Mouse (Mus musculus) adrenal gland, postnatal 36 days (tissue): Measurements from ENCODE around the gene Lrmda. TPM values are rescaled to one million over a fixed set of nuclear protein-coding genes. Genes with fewer than 3 reads are reported as not detected.

Experiments
- DNase-seq, 2 experiments: peaks; one replicate each; pipeline ENCODE4 v3.0.0; 2021; ENCODE audit warnings: mixed read lengths in 1 of 2
- total RNA-seq, 2 experiments: library from RNA; stranded (reverse); gene quantifications; 2 replicates each; pipeline ENCODE4 v1.2.3; 2021

The Lrmda gene
- total RNA-seq, 2 experiments from 2014 or later: 5.2 to 7.2 TPM

GRCm38 (mm10) chr14:22413220-22413619 lies 393.7 kb downstream of the Lrmda start:
- no peak for DNase-seq

GRCm38 (mm10) chr14:22417706-22418105 lies 398.2 kb downstream of the Lrmda start:
- no peak for DNase-seq

DNA sequence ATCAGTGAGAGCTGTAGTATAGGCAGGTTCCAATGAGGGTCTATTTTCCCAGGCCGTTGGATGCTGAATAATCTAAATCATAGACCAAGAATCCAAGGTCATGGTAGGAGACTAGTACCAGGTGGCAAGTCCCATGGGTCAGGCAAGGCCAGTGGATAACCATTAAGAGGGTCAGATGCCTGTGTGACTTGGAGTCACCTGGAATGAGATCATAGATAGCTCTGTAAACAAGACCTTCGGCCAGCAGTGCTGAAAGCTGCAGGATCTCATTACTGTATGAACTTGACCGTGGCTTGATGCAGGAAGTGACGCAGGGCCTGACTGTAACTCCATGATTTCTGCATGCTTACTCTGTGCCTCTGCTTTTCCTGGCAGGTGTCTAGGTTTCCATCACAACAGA lies 402.2 kb downstream of the Lrmda start:
- no peak for DNase-seq

DNA sequence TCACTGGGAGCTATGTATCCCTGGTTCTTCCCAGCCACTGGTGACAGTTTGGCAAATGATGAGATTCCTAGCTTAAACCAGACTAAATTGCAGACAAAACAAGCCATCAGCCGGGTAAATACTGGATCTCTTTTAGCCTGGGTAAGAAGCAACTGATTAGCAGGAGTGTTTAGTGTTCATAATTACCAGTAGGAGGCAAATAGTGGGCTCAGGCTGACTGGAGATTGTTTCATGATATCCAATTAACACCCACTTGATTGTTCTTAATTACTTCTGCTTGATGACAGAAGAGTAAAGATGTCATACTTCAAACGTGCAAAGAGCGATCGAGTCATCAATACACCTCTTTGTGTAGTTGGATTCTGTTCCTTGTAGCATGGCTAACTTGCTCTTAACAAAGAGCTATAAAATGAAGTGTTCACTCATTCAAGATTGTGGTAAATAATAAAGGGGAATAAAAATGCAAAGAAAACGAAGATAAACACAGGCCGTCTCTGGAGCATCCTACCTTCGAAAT lies 405.6 kb downstream of the Lrmda start:
- DNase-seq: no peak

- DNase-seq: no peak
Measured at GRCm38 (mm10) chr14:22435441-22435840, 415.9 kb downstream of the Lrmda start.

DNA sequence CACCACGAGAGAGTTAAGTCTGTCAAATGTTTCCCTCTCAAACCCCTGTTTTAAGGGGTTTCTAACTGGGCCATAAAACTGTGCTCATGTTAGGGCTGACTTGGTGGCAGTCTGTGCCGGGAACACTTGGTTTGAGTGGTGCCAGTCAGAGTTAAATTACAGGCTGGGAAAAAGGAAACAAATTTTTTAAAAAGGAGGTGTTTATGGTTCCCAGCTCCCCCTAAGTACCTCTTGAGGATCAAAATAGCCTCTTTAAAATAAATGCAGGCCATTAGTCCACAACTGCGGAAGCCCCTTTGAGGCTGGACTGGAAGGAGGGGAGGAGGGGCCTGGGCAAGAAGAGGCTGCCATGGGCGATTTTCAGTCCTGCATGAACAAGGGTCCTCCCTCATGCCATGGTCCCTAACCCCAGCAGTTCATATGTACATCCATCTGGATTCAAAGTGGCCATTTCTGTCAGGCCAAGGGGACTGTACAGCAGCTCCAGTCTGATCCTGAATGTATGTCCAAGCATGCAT lies 416.4 kb downstream of the Lrmda start:
- DNase-seq: no peak

DNA sequence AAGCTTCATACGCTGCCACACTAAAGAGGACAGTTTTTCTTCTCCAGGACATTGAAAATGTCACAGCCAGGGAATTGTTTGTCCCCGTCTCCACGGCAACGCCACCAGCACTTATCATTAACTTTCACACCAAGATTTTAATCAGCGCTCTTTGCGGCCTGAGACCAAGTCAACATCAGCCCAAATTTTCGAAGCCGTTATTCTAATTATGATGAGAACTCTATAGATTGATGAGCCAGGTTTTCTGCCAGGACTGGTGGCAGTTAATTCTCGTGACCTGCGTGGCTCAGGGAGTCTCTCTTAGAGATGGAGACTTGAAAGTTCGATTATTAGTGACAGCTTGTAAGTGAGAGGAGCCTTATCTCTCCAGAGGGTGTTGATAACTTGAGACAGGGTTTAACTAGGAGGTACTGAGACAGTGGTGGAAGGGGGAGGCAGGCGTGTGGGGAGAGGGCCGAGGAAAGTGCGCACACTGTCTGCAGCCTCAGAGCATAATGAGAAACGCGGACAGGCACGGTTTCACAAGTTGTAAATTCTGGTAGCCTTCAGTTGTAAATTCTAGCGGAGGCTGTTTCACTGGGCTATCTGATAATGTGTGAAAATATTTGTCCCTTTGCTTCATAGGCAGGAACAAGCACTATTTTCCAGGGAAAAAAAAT lies 421.0 kb downstream of the Lrmda start:
- no peak for DNase-seq

DNA sequence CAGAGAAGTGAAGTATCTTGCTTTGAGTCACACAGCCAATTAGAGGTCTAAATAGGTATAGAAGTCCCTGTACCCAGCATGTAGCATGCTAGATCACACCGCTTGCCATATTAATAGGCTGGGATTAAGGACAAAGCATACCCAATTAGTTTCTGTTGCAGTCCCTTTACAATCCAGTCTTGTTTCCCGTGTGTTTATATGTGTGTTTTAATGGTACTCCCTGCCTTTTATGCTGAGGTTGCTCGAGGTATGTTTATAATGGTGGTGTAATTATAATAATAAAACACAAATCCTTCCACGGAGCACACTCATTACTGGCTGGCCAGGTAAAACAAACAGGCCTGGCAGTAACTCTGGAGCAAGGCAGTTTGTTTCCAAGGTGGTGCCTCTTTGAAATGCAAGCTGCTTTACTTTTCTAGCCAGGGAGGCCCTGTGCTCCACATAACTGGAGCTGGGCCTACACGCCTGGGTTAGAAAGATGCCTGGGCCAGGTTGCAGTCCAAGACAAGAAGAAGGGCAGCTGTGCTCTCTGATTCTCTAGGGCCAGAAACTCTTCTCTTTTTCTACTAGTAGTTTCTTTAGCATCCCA lies 422.4 kb downstream of the Lrmda start:
- DNase-seq: no peak

DNA sequence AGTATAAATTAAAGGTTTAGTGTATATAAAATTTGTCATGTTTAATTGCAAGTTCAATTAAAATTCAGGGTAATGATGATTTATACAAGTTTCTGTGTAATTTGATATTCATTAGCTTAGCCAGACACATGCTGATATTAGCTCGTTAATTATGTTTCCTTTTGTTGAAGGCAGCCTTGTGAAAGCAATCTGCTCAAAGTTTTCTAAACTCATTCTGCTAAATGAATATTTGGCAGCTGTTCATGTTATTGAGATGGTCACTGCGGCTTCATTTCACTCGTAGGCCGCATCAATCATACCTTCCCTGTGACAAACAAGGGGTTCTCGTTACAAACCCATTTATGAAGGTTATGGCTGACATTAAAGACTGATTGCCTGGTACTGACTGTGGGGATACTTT lies 423.2 kb downstream of the Lrmda start:
- DNase-seq: no peak

DNA sequence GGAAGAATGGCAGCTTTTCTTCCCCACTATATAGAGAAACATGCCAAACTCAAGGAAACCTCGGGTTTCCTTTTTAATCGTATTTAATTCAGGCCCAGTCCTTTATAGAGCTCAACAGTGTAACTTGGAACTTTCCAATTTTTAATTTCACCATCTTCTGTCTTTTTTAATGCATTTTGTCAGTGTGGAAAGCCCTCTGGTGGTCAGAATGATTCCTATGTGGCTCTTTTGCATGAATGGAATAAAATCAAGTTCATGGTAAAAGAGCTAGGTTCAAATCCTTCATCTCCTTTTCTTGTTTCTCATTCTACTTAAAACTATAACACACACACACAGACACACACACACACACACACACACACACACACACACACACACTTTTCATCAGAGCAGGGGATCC lies 425.0 kb downstream of the Lrmda start:
- peak in 1 of 2 experiments; percentile 5 for DNase-seq

GRCm38 (mm10) chr14:22445161-22445821 lies 425.8 kb downstream of the Lrmda start:
- DNase-seq: peak; percentile 56 to 68

GRCm38 (mm10) chr14:22445841-22446570 lies 426.5 kb downstream of the Lrmda start:
- DNase-seq: no peak

GRCm38 (mm10) chr14:22451603-22452002 lies 432.1 kb downstream of the Lrmda start:
- DNase-seq: no peak

DNA sequence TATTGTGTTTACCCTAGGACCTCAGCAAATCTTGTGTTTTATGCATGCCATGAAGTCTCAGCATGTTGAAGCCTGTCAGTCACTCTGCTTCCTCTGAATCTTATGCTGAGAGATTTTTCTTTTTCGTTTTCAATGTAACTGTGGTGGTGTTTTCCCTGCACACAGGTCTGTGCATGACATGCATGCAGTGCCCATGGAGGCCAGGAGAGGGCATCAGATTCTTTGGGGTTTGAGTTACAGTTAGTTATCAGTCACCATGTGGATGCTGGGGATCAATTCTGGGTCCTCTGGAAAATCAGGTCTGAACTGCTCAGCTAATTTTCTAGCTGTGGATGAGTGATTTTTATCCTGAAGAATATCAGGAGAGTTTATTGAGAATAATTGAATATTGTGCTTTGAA lies 444.8 kb downstream of the Lrmda start:
- DNase-seq: no peak

- no peak for DNase-seq
Measured at GRCm38 (mm10) chr14:22471041-22471440, 451.5 kb downstream of the Lrmda start.

GRCm38 (mm10) chr14:22473451-22473850 lies 453.9 kb downstream of the Lrmda start:
- DNase-seq: no peak

GRCm38 (mm10) chr14:22473991-22474390 lies 454.5 kb downstream of the Lrmda start:
- DNase-seq: no peak

- DNase-seq: no peak
Measured at GRCm38 (mm10) chr14:22493326-22493725, 473.8 kb downstream of the Lrmda start.

- no peak for DNase-seq
Measured at GRCm38 (mm10) chr14:22494290-22494689, 474.8 kb downstream of the Lrmda start.

DNA sequence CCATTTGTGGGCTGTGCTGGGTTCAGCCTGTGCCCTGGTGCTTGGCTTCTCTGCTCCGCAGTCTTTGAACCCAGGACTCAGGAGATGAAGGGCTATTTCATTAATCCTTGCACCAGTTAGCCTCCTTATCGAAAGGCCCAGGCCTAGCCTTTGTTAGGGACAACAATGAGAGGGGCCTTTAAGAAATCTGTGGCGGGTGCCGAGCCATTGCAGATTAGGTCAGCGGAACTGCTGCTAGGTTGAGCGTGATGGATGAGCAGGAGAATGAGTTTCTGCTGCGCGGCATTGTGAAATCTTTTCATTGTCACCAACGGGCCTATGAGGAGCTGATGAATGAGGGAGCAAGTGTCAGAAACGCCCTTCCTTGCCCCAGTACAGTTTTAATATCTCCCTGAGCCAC lies 475.4 kb downstream of the Lrmda start:
- DNase-seq: peak; percentile 2 to 25

DNA sequence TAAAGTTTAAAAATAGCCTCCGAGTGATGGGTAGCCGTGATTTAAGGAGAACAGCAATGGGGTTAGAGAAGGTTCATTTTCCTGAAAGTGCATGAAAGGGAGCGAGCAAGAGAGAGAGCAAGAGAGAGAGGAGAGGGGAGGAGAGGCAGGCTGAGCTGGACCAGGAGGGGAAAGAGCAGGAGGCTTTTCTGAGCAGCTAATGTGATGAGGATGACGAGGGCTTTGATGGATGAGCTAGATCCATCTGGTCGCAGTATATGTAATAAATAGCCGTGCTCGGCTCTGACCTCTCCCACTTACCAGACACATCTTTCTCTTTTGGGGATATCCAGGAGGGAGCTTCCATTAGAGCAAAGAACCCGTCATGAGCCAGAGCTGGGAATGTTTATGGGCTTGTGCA lies 475.8 kb downstream of the Lrmda start:
- DNase-seq: no peak

- DNase-seq: no peak
Measured at GRCm38 (mm10) chr14:22497636-22498131, 478.2 kb downstream of the Lrmda start.
